Mouse (Mus musculus) small intestine, adult 10 weeks (tissue): ENCODE measurements around the gene Icmt. TPM values are rescaled to one million over a fixed set of nuclear protein-coding genes. Genes with fewer than 3 reads are reported as not detected.

Experiments
- polyA plus RNA-seq: library from polyadenylated mRNA; stranded (reverse); fragments of 350-450 nt; fragmentation: Illumina TruSeq; extraction: RNeasy Lipid Tissue Mini Kit (QIAGEN cat#74804); gene quantifications from one replicate; pipeline ENCODE4 v1.2.3, GENCODE M21; 2014; ENCODE audit warnings: low replicate concordance

The Icmt gene
- polyA plus RNA-seq = 7.0 TPM

DNA sequence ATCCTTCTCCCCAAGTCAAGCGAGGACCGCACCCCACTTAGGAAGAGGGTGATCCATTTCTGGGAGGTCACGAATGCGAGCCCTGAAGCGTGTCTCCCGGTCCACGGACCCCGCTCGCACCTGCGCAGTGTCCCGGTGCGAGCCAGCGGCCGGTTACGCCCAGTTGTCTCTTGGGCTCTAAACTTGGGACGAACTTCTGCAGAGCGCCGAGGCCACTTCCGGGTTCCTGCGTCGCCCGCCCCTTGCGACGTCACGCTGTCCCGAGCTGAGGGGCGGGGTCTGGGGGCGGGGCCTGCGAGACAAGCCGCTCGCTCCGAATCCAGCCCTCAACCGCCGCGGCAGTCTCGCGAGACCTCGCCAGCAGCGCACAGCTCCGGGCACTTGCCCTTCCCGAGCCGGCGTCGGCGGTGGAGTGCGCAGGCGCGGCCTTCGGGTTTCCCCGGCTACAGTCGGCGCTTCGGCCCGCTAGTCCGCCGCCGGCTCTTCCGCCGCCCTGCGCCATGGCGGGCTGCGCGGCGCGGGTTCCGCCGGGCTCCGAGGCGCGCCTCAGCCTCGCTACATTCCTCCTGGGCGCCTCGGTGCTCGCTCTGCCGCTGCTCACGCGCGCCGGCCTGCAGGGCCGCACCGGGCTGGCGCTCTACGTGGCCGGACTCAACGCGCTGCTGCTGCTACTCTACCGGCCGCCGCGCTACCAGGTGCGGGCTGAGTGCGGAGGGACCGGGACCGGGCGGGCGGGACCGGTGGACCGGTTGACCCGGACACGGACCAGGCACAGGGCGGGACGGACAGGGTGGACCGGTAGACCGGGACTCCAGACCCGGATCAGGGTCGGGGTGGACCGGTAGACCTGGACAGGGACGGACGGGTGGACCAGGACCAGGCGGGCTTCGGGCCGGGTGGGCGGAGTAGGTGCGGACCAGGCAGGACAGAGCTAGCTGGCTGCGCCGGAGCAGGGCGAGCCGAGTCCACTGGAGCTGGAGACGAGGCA is at the start of gene Icmt:
Gene Icmt, plus strand, starts transcription at position 354 of the 988 bp plus-strand sequence.

DNA sequence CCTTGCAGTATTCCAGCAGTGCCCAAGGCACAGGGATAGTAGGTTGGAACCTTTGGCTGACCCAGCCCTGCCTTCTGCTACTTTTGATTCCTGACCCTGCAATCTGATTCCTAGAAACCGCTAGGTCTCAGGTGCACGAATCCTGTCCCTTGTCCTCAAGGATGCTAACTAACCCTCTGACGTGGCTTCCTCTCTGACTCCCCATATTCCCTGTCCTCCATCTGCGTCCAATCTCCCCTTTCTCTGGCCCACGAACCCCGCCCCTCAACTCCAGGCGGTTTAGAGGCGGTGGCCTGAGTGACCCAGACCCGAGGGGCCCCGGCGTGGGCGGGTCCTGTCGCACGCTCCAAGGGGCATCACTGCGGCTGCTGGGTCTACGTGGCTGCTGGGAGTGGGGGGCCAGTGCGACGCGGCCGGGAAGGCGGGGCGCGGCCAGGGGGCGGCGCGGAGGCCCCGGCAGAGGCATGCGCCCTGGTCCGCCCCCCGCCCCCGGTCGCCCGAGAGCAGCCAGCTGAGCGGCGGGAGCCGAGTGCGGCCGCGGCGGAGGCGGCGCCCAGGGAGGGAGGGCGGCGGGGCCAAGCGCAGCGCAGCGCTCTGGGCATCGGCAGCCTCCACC is 23.3 kb upstream of the Icmt start, which contains the start of gene Gpr153:
Gene Gpr153, plus strand, starts transcription at position 612 of the 616 bp plus-strand sequence.

DNA sequence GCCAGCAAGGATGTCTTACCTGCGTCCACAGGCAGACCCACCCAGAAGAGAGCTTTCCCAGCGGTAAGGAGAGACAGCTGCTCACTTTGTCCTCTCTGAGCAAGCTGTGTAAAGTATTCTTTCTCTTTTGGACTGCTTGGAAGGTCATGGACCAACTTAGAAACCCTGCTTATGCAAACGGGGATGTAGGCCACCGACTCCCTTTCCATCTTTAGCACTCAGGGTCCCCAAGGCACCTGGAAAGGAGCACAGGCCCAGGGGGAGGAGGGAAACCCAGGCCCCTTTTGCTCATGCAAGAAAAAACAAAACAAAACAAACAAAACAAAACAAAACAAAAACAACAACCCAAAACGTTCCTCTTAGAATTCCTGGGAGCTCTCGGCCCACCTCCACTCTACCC is 5.5 kb upstream of the Icmt start, which contains the start of gene Hes3:
Gene Hes3, minus strand, starts transcription at position 101 of the 400 bp plus-strand sequence.

DNA sequence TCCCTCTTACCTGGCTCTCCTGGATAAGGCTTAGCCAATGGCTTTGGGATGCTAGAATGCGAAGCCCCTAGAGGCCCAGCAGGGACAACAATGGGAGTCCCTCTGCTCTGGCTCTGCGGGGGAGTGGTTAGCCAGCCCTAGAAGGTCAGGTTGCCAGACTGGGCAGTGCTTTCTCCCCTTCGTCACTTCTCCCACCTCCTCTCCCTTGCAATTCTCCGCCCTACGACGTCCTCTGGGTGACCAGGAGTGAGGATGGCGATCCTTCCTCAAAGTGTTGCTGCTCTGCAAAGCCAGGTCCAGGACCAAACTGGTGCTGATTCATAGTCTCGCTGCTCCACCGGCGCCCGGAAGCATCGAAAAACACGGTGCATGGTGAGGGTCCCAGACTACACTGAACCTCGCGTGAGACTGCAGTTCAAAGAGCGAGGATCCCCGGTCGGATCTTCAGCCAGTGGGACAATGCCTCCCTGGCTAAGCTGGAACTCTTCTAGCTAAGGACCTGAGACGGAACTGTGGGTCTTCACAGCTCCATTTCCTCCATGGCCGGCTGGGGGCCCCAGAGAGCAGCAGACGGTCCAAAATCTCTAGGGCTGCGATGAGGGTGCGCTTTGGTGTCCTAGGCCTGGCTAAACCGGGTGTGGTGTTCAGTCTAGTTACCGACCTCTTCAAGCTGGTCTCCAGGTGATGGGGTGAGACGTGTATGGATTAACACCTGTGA is 21.6 kb downstream of the Icmt start, which contains the start of gene Rnf207:
Gene Rnf207, minus strand, starts transcription at position 477 of the 718 bp plus-strand sequence.

DNA sequence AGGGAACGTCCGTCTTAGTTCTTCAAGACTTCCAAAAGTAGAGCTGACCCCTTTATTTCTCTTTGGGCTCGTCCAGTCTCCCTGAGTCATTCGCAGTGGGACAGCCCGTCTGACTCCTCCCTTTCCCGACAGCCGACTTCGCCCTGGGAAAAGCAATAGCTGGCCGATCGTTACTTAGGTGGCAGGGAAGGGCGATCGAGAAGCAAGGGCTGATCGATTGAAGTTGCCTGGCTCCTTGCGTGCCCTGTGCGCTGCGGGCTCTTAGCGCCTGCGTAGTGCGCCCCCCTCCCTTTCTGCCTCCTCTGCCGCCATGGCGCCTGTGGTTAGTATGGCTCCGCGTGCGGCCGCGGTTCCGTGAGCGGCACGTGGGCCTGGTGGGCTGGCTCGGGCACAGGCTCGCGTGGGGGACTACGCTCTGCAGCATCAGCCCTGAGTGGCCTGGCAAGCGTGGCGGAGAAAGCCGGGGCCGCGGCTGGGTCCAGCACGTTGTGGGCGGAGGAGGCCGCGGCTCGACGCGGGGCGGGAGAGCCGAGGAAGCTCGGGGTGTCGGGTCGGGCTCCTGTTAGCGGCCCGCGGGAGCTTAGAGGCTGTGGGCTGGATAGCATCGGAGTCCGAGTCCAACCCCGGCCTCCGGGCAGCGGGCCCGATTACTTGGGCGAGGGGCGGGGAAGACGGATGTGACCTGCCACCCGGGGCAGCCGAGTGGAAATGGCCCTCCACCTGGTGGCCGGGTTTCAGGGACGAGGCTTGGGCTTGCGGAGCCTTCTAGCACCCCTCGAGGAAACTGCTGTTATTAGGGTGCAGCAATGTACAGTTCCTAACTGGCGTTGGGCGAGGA is 28.8 kb downstream of the Icmt start, which contains the start of gene Rpl22:
Gene Rpl22, plus strand, starts transcription at position 169 of the 838 bp plus-strand sequence.

DNA sequence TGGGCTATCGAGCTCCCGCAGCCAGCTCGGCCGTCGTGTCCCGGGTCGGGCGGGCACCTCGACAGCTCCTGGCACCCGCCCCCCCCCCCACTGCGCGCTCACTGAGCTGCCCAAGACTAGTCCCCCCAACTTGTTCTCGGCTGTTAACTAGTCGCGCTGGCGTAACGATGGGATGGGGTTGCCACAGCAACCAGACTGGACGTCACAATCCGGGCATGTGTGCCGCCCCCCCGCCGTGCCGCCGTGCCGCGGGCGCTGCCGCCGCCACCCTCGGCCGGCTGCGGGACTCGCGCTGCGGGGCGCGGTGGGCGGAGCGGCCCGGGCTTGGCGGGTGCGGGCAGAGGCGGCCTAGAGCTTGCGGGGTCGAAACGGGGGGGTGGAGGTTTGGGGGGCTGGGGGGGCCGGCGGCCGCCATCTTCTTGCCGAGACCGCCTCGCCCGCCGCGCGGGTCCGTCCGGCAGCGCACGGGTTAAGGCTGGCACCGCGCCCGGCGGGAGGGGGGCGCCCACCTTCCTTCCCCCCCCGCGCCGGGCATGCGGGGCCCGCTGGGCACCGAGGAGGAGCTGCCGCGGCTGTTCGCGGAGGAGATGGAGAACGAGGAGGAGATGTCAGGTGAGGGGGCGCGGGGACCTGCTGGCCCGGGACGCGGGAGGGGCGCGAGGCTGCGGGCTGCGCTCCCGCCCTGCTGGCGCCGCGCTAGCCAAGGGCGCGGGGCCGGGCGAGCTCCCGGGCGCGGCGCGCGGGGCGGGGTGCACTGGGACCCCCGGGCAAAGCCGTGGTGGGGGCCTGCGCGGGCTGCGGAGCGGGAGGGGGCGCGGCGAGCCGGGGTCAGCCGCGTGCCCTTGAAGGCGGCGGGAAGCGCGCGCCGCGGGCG is 41.6 kb downstream of the Icmt start, which contains the start of gene Chd5:
Gene Chd5, plus strand, starts transcription at position 233 of the 874 bp plus-strand sequence.

Other genes with a start within 250 kb of the Icmt start
- not detected for gene Plekhg5, start 224.7 kb upstream of the Icmt start, polyA plus RNA-seq
- not detected for gene Tnfrsf25, start 181.3 kb upstream of the Icmt start, polyA plus RNA-seq
- gene Espn, start 144.9 kb upstream of the Icmt start, polyA plus RNA-seq = 5.0 TPM
- gene Hes2, start 138.4 kb upstream of the Icmt start, polyA plus RNA-seq = 6.7 TPM
- gene Acot7, start 119.1 kb upstream of the Icmt start, polyA plus RNA-seq = 0.74 TPM
- gene Gpr153, start 23.0 kb upstream of the Icmt start, polyA plus RNA-seq = 0.63 TPM
- not detected for gene Hes3, start 5.6 kb upstream of the Icmt start, polyA plus RNA-seq
- gene Rnf207, start 21.8 kb downstream of the Icmt start, polyA plus RNA-seq = 0.48 TPM
- gene Rpl22, start 28.5 kb downstream of the Icmt start, polyA plus RNA-seq = 170 TPM
- gene Chd5, start 41.4 kb downstream of the Icmt start, polyA plus RNA-seq = 0.07 TPM
- gene Nphp4, start 179.5 kb downstream of the Icmt start, polyA plus RNA-seq = not detected
- not detected for gene Kcnab2, start 180.6 kb downstream of the Icmt start, polyA plus RNA-seq